Mouse (Mus musculus): ENCODE data around the gene Romo1. TPM values are rescaled to one million over a fixed set of nuclear protein-coding genes. Genes with fewer than 3 reads are reported as not detected.

Romo1 gene
- 400 and 406 TPM in 2 replicates for polyA plus RNA-seq (2012; rRNA removed)

DNA sequence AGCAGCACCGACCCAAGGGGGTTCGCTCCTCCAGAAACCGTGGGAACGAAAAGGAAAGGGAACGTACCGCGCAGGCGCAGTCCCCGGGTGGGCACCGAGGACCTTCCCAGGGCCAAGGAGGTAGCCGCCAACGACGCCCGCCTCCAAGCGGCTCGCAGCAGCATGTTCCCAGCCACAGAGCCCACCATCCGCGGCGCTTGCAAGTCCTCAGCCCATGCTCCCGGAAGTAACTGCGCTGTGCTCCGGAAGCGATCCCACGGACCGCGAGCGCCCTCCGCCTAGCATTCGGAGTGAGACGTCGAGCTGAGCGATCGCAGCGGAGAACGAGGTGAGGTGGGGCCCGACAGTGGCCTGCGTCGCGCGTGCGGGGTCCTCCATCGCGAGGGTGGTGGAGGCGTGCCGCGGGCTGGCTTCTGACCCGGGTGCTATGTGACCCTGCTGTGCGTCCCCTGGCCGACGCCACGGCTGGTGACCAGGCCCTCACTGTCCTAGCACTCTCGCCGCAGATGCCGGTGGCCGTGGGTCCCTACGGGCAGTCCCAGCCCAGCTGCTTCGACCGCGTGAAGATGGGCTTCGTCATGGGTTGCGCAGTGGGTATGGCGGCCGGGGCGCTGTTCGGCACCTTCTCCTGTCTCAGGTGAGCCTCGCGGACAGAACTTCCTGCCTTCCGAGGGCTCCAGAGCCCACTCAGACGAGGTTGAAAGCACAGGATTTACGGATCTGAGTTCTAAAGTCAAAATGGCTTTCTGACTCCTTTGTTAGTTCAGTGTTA, at the start of gene Romo1, which contains the start of gene Nfs1:
Gene Romo1 (plus strand): TSS at position 87 of the 772 bp plus-strand sequence.
Gene Nfs1 (minus strand): TSS at position 234 of the 772 bp plus-strand sequence.

DNA sequence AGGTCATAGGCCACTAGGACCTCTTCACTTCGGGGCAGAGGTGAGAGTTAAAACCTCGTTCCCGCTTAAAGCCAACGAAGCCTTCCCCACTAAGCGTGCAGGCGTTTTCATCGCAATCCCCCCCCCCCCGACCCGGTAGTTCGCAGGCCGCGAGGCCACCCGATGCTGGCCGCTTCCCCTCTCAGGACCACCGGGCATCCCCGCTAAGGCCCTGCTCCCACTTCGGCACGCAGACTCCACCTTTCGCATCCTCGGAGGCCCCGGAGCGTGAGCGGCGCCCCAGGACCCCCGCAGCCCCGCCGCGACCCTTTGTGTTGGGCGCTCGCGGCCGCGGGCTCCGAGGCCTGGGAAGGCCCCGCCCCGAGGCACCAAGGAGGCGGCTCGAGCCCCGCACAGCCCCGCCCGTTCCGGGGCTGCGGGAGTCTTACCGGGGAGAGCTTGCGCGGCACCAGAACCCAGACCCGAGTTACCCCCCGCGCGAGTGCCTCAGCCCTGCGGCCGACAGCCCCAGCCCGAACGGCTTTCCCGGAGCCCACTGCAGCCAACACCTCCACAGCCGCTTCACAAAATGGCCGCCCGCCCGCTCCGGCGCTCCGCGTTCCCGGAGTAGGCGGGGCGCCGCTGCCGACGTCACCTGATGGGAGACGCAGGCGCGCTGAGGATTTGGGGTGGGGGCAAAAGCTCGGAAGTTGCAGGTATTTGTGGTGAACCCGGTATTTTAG, 32.3 kb upstream of the Romo1 start, which contains the start of the genes Cpne1 and Rbm12:
Gene Cpne1 (minus strand): TSS at position 608 of the 722 bp plus-strand sequence.
Gene Rbm12 (minus strand): TSS at position 621 of the 722 bp plus-strand sequence.

DNA sequence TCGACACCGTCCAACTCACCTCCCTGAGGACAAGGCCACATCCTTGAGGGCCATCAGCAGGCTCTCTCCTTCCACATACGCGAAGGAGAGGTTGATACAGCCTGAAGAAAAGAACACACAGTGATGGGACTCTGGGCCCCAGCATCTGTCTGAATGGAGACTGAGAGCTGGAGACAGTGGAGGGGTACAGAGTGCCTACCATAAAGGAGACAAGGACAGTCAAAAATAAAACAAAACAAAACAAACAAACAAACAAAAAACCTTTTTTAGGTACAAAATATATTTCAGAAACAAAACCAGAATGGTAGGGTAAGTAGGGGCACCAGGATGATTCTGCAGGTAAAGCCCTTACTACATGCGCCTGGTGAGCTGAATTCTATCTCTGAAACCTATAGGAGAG, 16.8 kb upstream of the Romo1 start, which contains the start of gene Gm28036:
Gene Gm28036 (minus strand): TSS at position 101 of the 400 bp plus-strand sequence.

DNA sequence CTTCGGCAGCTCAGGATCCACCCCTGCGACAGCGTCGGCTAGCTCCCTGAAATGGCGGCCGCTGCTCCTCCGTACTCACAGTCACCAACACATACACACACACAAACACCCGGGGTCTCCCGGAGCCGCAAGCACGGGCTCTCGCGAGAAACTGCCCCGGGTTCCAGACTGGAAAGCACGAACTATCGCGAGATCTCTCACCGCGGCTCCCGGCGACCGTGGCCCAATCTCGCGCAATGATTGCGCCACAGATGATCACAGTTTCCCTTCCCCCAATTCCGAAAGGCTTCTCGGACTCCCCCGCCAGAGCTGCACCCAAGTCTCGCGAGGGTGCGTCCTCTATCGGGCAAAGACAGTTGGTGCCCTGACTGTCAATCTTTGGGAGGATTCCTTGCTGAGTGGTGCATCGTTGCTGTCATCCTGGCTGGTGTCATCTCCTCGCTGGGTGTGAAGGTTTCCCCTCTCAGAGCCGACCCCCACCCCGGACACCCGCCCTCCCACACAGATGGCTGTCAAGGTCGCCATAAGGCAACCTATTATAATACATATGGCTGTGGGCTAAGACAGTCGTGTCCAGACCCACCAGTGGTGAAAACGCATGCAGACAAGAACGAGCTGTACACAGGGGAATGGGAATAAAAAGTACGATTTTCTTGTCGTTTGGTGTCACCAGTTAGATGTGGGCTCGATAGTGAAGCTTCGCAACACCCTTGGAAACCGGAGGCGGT, 36.4 kb downstream of the Romo1 start, which contains the start of gene Rbm39:
Gene Rbm39 (minus strand): TSS at position 145 of the 728 bp plus-strand sequence.

Other genes with a start within 250 kb of the Romo1 start
- gene Uqcc1, start 213.7 kb upstream of the Romo1 start, polyA plus RNA-seq (2012; rRNA removed): 48.4 and 50.8 TPM in 2 replicates
- not detected in 2 replicates for gene Gm15557, start 203.3 kb upstream of the Romo1 start, polyA plus RNA-seq (2012; rRNA removed)
- gene Gdf5, start 198.7 kb upstream of the Romo1 start, polyA plus RNA-seq (2012; rRNA removed): 1.2 and 2.2 TPM in 2 replicates
- 23.8 and 26.5 TPM in 2 replicates for gene Cep250, start 187.6 kb upstream of the Romo1 start, polyA plus RNA-seq (2012; rRNA removed)
- 3.9 and 4.1 TPM in 2 replicates for gene 6430550D23Rik, start 136.1 kb upstream of the Romo1 start, polyA plus RNA-seq (2012; rRNA removed)
- 364 and 378 TPM in 2 replicates for gene Ergic3, start 136.0 kb upstream of the Romo1 start, polyA plus RNA-seq (2012; rRNA removed)
- 0.05 TPM in 2 replicates for gene Fer1l4, start 91.1 kb upstream of the Romo1 start, polyA plus RNA-seq (2012; rRNA removed)
- gene Spag4, start 78.9 kb upstream of the Romo1 start, polyA plus RNA-seq (2012; rRNA removed): 9.0 and 11.0 TPM in 2 replicates
- gene Cpne1, start 32.1 kb upstream of the Romo1 start, polyA plus RNA-seq (2012; rRNA removed): 72.3 and 85.1 TPM in 2 replicates
- 25.2 and 25.7 TPM in 2 replicates for gene Rbm12, start 32.1 kb upstream of the Romo1 start, polyA plus RNA-seq (2012; rRNA removed)
- 12.9 and 13.2 TPM in 2 replicates for gene Gm28036, start 16.9 kb upstream of the Romo1 start, polyA plus RNA-seq (2012; rRNA removed)
- 31.2 and 36.0 TPM in 2 replicates for gene Nfs1, start 147 bp downstream of the Romo1 start, polyA plus RNA-seq (2012; rRNA removed)
- gene Rbm39, start 36.2 kb downstream of the Romo1 start, polyA plus RNA-seq (2012; rRNA removed): 194 and 214 TPM in 2 replicates
- gene Phf20, start 52.4 kb downstream of the Romo1 start, polyA plus RNA-seq (2012; rRNA removed): 26.2 and 28.2 TPM in 2 replicates
- 4.8 and 5.8 TPM in 2 replicates for gene Cnbd2, start 168.3 kb downstream of the Romo1 start, polyA plus RNA-seq (2012; rRNA removed)
- 109 and 118 TPM in 2 replicates for gene Scand1, start 168.7 kb downstream of the Romo1 start, polyA plus RNA-seq (2012; rRNA removed)

Measured in central nervous system, embryonic 14 days (tissue).